Mouse (Mus musculus): ENCODE results near the gene Commd9.

- no peak for TF ChIP-seq CTCF (IDR thresholded peaks at IDR 0.05; ENCODE audit: borderline replicate concordance, insufficient read depth, low read depth, low read length)
- no peak for TF ChIP-seq POLR2A (IDR thresholded peaks at IDR 0.05; ENCODE audit: borderline replicate concordance, insufficient read depth, low read length)
Measured at GRCm38 (mm10) chr2:101888886-101889285, 2.8 kb downstream of the Commd9 start.
